In genomic region chr16:35542421-35542780, GRCm38 (mm10) we compare ENCODE assay signal across 9 mouse cellular contexts. TPM values are rescaled to one million over a fixed set of nuclear protein-coding genes. Genes with fewer than 3 reads are reported as not detected.
DNase-seq lines count a peak whose midpoint lies in the region; ATAC-seq and TF ChIP-seq lines count a peak whose summit lies in the region.
"Had no signal": no experiment of that assay in that cellular context is flagged by ENCODE, and none has a peak within 500 bp of the region (broad histone marks: within the 10 kb centered on the region; RNA-seq: fewer than 3 reads in every experiment).

No protein-coding gene starts in this region.

- H3K9ac ChIP-seq in heart, embryonic 12.5 days, result peak overlapping the region; percentile 64
- peak overlapping the region; percentile 51; the same call in 1 of the 2 replicates for H3K9ac ChIP-seq in ES-E14 (ENCODE audit: insufficient read depth, low read depth, low read length, poor library complexity, severe bottlenecking)
- H3K9ac ChIP-seq in hindbrain, embryonic 11.5 days (ENCODE audit: low read depth, low read length), result peak overlapping the region; percentile 93
- H3K9ac ChIP-seq in midbrain, embryonic 11.5 days (ENCODE audit: low read length), result peak overlapping the region; percentile 96

- H3K4me3 ChIP-seq in heart, embryonic 12.5 days, result peak overlapping the region; percentile 49
- H3K4me3 ChIP-seq in ES-E14 (ENCODE audit: insufficient read depth in 1 of 2, low read depth in 1 of 2, low read length in 2 of 2, poor library complexity in 1 of 2, severe bottlenecking in 1 of 2), result peak overlapping the region; percentile 64 to 72
- H3K4me3 ChIP-seq in hindbrain, embryonic 11.5 days (ENCODE audit: low read depth, low read length), result peak overlapping the region; percentile 87
- H3K4me3 ChIP-seq in midbrain, embryonic 11.5 days (ENCODE audit: low read depth, low read length), result peak overlapping the region; percentile 91

- no peaks in the 10 kb centered on the region for H3K9me3 ChIP-seq in heart, embryonic 12.5 days (replicated peaks)
- H3K9me3 ChIP-seq in ES-E14 (ENCODE audit: control insufficient read depth, insufficient read depth, low read depth, low read length), result no peaks in the 10 kb centered on the region
- H3K9me3 ChIP-seq in hindbrain, embryonic 11.5 days (ENCODE audit: control insufficient read depth, low read length), result no peaks in the 10 kb centered on the region
- H3K9me3 ChIP-seq in midbrain, embryonic 11.5 days (ENCODE audit: control insufficient read depth, low read length), result no peaks in the 10 kb centered on the region

- in situ Hi-C loops in ES-E14 (cut with MboI; ENCODE audit: low sequenced_read_pairs in 2 of 2, unreplicated experiment in 2 of 2), result loop anchor here in 1 of 2 experiments (5.0 kb wide), 1 partner anchor 85 kb away; no protein-coding TSS in a partner anchor

- H3K4me1 ChIP-seq in heart, embryonic 12.5 days (replicated peaks), result peaks cover 28% of the 10 kb centered on the region
- peaks cover 2 to 12% of the 10 kb centered on the region in 2 experiments; a peak in 2 of 4 replicates for H3K4me1 ChIP-seq in ES-E14 (ENCODE audit: control insufficient read depth in 2 of 2, insufficient read depth in 2 of 2, low read length in 2 of 2, poor library complexity in 1 of 2)
- H3K4me1 ChIP-seq in hindbrain, embryonic 11.5 days (replicated peaks; ENCODE audit: control insufficient read depth, insufficient read depth, low read length), result no peaks in the 10 kb centered on the region; the same call in 1 of the 2 replicates
- H3K4me1 ChIP-seq in midbrain, embryonic 11.5 days (ENCODE audit: control insufficient read depth, insufficient read depth, low read length), result peaks cover 8% of the 10 kb centered on the region

- peak overlapping the region; percentile 81 for H3K4me2 ChIP-seq in heart, embryonic 12.5 days
- H3K4me2 ChIP-seq in hindbrain, embryonic 11.5 days (replicated peaks; ENCODE audit: low read depth, low read length), result peak overlapping the region; percentile 75
- H3K4me2 ChIP-seq in midbrain, embryonic 11.5 days, result peak overlapping the region; percentile 54

- H3K27ac ChIP-seq in heart, embryonic 12.5 days (ENCODE audit: poor library complexity, severe bottlenecking), result no peak overlapping the region
- H3K27ac ChIP-seq in ES-E14 (ENCODE audit: insufficient read depth, low read depth, low read length, poor library complexity, severe bottlenecking), result no peak overlapping the region
- no peak overlapping the region; the same call in 1 of the 2 replicates for H3K27ac ChIP-seq in hindbrain, embryonic 11.5 days (ENCODE audit: low read depth, low read length)
- H3K27ac ChIP-seq in midbrain, embryonic 11.5 days (ENCODE audit: low read depth, low read length), result peak overlapping the region; percentile 27; the same call in 1 of the 2 replicates

- intact Hi-C loops in heart, postnatal 25 days (cut with DNase I), result loop anchor here (5.0 to 10.0 kb wide), 3 partner anchors 50 to 275 kb away; no protein-coding TSS in a partner anchor

- ATAC-seq in heart, embryonic 12.5 days (ENCODE audit: insufficient number of reproducible peaks, low FRiP score), result no peak
- no peak for ATAC-seq in hindbrain, embryonic 11.5 days (ENCODE audit: low FRiP score)
- ATAC-seq in midbrain, embryonic 11.5 days (ENCODE audit: low FRiP score), result no peak

- peaks cover 74% of the 10 kb centered on the region for H3K27me3 ChIP-seq in heart, embryonic 12.5 days (replicated peaks)
- peaks cover 3% of the 10 kb centered on the region; the same call in 1 of the 2 replicates for H3K27me3 ChIP-seq in hindbrain, embryonic 11.5 days (ENCODE audit: control insufficient read depth, insufficient read depth, low read length)
- peaks cover 4% of the 10 kb centered on the region; the same call in 1 of the 2 replicates for H3K27me3 ChIP-seq in midbrain, embryonic 11.5 days (ENCODE audit: control insufficient read depth, insufficient read depth, low read length)

- 1% methylated on average over 27 of the region's 27 CpGs for WGBS in heart, embryonic 12.5 days
- WGBS in hindbrain, embryonic 11.5 days, result 0% methylated on average over 26 of the region's 27 CpGs
- 0% methylated on average over 27 of the region's 27 CpGs for WGBS in midbrain, embryonic 11.5 days

- no peak for DNase-seq in heart, postnatal 25 days (ENCODE audit: low spot score)
- DNase-seq in ES-E14 (ENCODE audit: low read depth, low spot score), result no peak
- no peak for DNase-seq in hindbrain, embryonic 11.5 days (ENCODE audit: low spot score)
- DNase-seq in midbrain, embryonic 11.5 days (ENCODE audit: low spot score, missing footprints), result peak; percentile 97
- DNase-seq in thymus, adult 18-20 months, result no peak
- no peak for DNase-seq in gastrocnemius, adult 8-10 months (ENCODE audit: low spot score in 2 of 2)
- DNase-seq in kidney, adult 11 months, result no peak
- DNase-seq: lung, postnatal 14 days had no signal

- no peaks in the 10 kb centered on the region for H3K36me3 ChIP-seq in heart, embryonic 12.5 days
- no peaks in the 10 kb centered on the region for H3K36me3 ChIP-seq in ES-E14 (ENCODE audit: control insufficient read depth, insufficient read depth, low read length, poor library complexity, severe bottlenecking)
- no peaks in the 10 kb centered on the region for H3K36me3 ChIP-seq in hindbrain, embryonic 11.5 days (ENCODE audit: control insufficient read depth, insufficient read depth, low read length)
- peaks cover 7% of the 10 kb centered on the region; the same call in 1 of the 2 replicates for H3K36me3 ChIP-seq in midbrain, embryonic 11.5 days (ENCODE audit: control insufficient read depth, insufficient read depth, low read length)

TF ChIP-seq in ES-E14, 5 proteins besides CTCF, POLR2A, EP300 and RAD21:
- TF ChIP-seq CHD2 (IDR thresholded peaks at IDR 0.05; ENCODE audit: low read depth, low read length) (no peak), HCFC1 (IDR thresholded peaks at IDR 0.05; ENCODE audit: borderline replicate concordance, insufficient read depth, low read length) (no peak), ZNF384 (IDR thresholded peaks at IDR 0.05; ENCODE audit: low read depth, low read length) (no peak), MAFK (IDR thresholded peaks at IDR 0.05; ENCODE audit: insufficient read depth, low read depth, low read length) (no peak), ZC3H11A (IDR thresholded peaks at IDR 0.05; ENCODE audit: borderline replicate concordance, low read depth, low read length) (no peak)

RNA-seq across cellular contexts. Expression of gene Sema5b, which starts 1.5 kb away (rescaled TPM):
- 2.7 and 3.2 TPM in 2 replicates for polyA plus RNA-seq in heart, embryonic 12.5 days (2016; fragmentation: Nextera tagmentation; extraction: Ambion mirVana)
- 1 to 10 TPM in 1 of 2 experiments, under 1 TPM in 1; 0.91 to 1.1 TPM for total RNA-seq in heart, postnatal 25 days (2021)
- 6.4 and 13.3 TPM in 2 replicates for total RNA-seq in ES-E14 (2012; rRNA removed)
- 27.3 and 30.1 TPM in 2 replicates for polyA plus RNA-seq in hindbrain, embryonic 11.5 days (2014; fragmentation: Nextera tagmentation; extraction: Ambion mirVana)
- 31.1 and 31.7 TPM in 2 replicates for polyA plus RNA-seq in midbrain, embryonic 11.5 days (2014; fragmentation: Nextera tagmentation; extraction: Ambion mirVana)
- under 1 TPM in 3 of 4 experiments, not detected in 1; 0.05 to 0.13 (median 0.07) TPM for total RNA-seq in gastrocnemius, adult 8-10 months (2022)

RNA-seq across cellular contexts. Expression of gene Pdia5, which starts 51.7 kb away (rescaled TPM):
- 31.6 and 32.9 TPM in 2 replicates for polyA plus RNA-seq in heart, embryonic 12.5 days (2016; fragmentation: Nextera tagmentation; extraction: Ambion mirVana)
- total RNA-seq in heart, postnatal 25 days (2021), result 1 to 10 TPM; 5.7 to 7.0 TPM
- total RNA-seq in ES-E14 (2012; rRNA removed), result 18.6 and 20.3 TPM in 2 replicates
- 11.3 and 13.1 TPM in 2 replicates for polyA plus RNA-seq in hindbrain, embryonic 11.5 days (2014; fragmentation: Nextera tagmentation; extraction: Ambion mirVana)
- 8.7 and 9.6 TPM in 2 replicates for polyA plus RNA-seq in midbrain, embryonic 11.5 days (2014; fragmentation: Nextera tagmentation; extraction: Ambion mirVana)
- total RNA-seq in gastrocnemius, adult 8-10 months (2022), result 1 to 10 TPM; 1.1 to 1.6 (median 1.4) TPM
